Mouse (Mus musculus) layer of hippocampus, postnatal 25 days (tissue): ENCODE data around the gene S100a6. TPM values are rescaled to one million over a fixed set of nuclear protein-coding genes. Genes with fewer than 3 reads are reported as not detected.

Experiments
- total RNA-seq, 2 experiments: library from RNA; stranded (reverse); gene quantifications; 2 replicates each; pipeline ENCODE4 v1.2.3; 2021

S100a6 gene
- total RNA-seq, 2 experiments from 2014 or later, result 23.1 to 24.9 TPM

Other genes with a start within 250 kb of the S100a6 start
- 10 to 100 TPM; 13.7 to 17.1 TPM for gene Slc27a3, start 222.9 kb upstream of the S100a6 start, total RNA-seq
- 10 to 100 TPM; 69.1 to 70.6 TPM for gene Ints3, start 179.3 kb upstream of the S100a6 start, total RNA-seq
- gene Npr1, start 147.0 kb upstream of the S100a6 start, total RNA-seq, result 1 to 10 TPM; 4.7 to 5.0 TPM
- gene Ilf2, start 136.8 kb upstream of the S100a6 start, total RNA-seq, result 10 to 100 TPM; 81.2 to 87.4 TPM
- 10 to 100 TPM; 49.8 to 53.4 TPM for gene Snapin, start 121.8 kb upstream of the S100a6 start, total RNA-seq
- gene Chtop, start 103.4 kb upstream of the S100a6 start, total RNA-seq, result 100 to 1,000 TPM; 159 to 166 TPM
- gene S100a1, start 98.5 kb upstream of the S100a6 start, total RNA-seq, result 100 to 1,000 TPM in 1 of 2 experiments, 10 to 100 TPM in 1; 92.6 to 106 TPM
- gene S100a13, start 98.4 kb upstream of the S100a6 start, total RNA-seq, result 10 to 100 TPM; 22.6 to 27.6 TPM
- under 1 TPM; 0.39 to 0.42 TPM for gene S100a14, start 86.0 kb upstream of the S100a6 start, total RNA-seq
- 100 to 1,000 TPM; 101 to 107 TPM for gene S100a16, start 75.6 kb upstream of the S100a6 start, total RNA-seq
- 1 to 10 TPM; 1.9 to 2.1 TPM for gene S100a3, start 52.3 kb upstream of the S100a6 start, total RNA-seq
- gene S100a2, start 22.6 kb upstream of the S100a6 start, total RNA-seq, result not detected
- not detected for gene Gm42674, start 11.0 kb upstream of the S100a6 start, total RNA-seq
- 1 to 10 TPM; 4.1 to 6.5 TPM for gene S100a4, start 9.1 kb upstream of the S100a6 start, total RNA-seq
- not detected for gene S100a5, start 4.4 kb upstream of the S100a6 start, total RNA-seq
- under 1 TPM; 0.20 to 0.28 TPM for gene S100a7a, start 41.1 kb downstream of the S100a6 start, total RNA-seq
- gene S100a8, start 56.1 kb downstream of the S100a6 start, total RNA-seq, result not detected
- not detected for gene S100a9, start 82.8 kb downstream of the S100a6 start, total RNA-seq
- not detected for gene Pglyrp4, start 114.0 kb downstream of the S100a6 start, total RNA-seq
- not detected for gene Gm5849, start 165.0 kb downstream of the S100a6 start, total RNA-seq